Mouse (Mus musculus): ENCODE measurements around the gene Klhl41.
"Not testable (repeated sequence)": the region's sequence is repeated elsewhere in the genome, so short reads cannot be mapped to it uniquely, and the experiment has no call there.

DNA sequence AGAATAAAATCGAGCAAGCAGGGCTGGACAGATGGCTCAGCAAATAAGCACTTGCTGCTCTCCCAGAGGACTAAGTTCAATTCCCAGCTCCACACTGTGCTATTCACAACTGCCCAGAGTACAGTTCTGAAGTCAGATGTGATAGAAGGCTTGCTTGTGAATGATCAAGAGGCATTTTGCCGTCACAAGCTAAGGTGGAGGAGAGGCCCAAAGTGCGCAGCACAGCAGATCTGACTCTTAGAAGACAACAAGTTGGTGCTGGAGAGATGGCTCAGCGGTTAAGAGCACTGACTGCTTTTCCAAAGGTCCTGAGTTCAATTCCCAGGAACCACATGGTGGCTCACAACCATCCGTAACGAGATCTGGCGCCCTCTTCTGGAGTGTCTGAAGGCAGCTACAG lies 31.9 kb upstream of the Klhl41 start:
- TF ChIP-seq POLR2A (IDR thresholded peaks at IDR 0.05; ENCODE audit: borderline replicate concordance, extremely low read depth, low read depth, low read length); CTCF (IDR thresholded peaks at IDR 0.05; ENCODE audit: insufficient read depth, low read length): not testable (repeated sequence)
